ENCODE assay signal across 10 mouse cellular contexts in the genomic region with DNA sequence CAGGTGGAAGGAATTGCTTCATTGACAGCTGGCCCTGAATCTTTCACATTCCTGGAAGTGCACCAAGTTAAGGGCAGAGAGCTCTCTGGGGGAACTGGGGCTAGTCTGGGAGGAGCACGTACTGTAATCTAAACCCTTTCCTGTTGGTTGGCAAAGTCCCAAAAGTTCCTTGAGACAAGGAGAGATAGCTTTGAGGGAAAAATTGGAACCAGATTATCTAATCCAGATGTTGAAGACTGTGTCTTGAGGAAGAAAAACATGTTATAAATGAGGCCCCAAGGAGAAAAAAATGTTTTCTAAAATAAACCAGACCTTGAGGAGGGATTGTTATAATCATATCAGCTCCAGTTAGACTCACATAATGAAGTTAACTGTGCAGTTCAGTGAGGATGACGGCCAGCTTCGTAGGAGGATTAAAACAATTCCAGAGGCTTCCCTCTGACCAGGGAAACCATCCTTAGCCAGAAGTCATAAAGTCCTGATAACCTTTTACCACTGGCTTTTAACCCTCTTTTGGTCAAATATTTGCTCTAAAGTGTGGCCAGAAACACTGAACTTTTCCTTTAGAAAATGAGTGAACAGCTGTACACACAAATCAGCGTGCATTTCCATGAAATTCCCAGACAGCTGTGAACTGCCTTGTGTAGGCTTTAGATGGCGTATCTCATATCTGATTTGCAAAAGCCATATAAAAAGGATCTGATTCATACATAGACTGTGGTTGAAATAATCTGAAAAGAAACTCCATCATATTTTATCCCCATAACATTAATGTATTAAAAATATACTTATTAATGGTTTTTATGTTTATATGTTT.
A peak's percentile ranks its signal among the peaks of the same experiment; 100 is the strongest.
DNase-seq lines count a peak whose midpoint lies in the region; ATAC-seq and TF ChIP-seq lines count a peak whose summit lies in the region.
"Had no signal": no experiment of that assay in that cellular context is flagged by ENCODE, and none has a peak within 500 bp of the region (broad histone marks: within the 10 kb centered on the region; RNA-seq: fewer than 3 reads in every experiment).

No protein-coding gene starts in this region.

- peak; percentile 32 for DNase-seq in adrenal gland, adult 2 months
- no peak for DNase-seq in adrenal gland, adult 18-20 months (ENCODE audit: low spot score in 2 of 2)
- DNase-seq in stomach, postnatal 0 days (ENCODE audit: low spot score), result no peak
- DNase-seq in thymus, postnatal 10 days (ENCODE audit: low spot score in 2 of 2), result no peak
- DNase-seq in layer of hippocampus, postnatal 10 days (ENCODE audit: low spot score in 2 of 2), result no peak
- DNase-seq: cerebellum, postnatal 25 days; thymus, postnatal 14 days had no signal

- ATAC-seq in stomach, embryonic 14.5 days (ENCODE audit: insufficient number of reproducible peaks, insufficient read depth, low FRiP score, low read depth), result peak; percentile 53; the same call in 1 of the 2 replicates
- ATAC-seq in stomach, postnatal 0 days (ENCODE audit: low FRiP score, low TSS enrichment), result no peak
- ATAC-seq in heart, embryonic 16.5 days (replicated peaks; ENCODE audit: extremely low read depth, insufficient read depth, low FRiP score), result peak; percentile 78
- ATAC-seq in stomach, embryonic 16.5 days (ENCODE audit: insufficient read depth, low FRiP score), result peak; percentile 44; the same call in 1 of the 2 replicates

- no peak for TF ChIP-seq CTCF in stomach, postnatal 0 days (IDR thresholded peaks at IDR 0.05; ENCODE audit: low read depth)

- H3K4me2 ChIP-seq in stomach, embryonic 14.5 days (replicated peaks; ENCODE audit: low read depth, low read length), result no peak overlapping the region
- H3K4me2 ChIP-seq in stomach, postnatal 0 days (replicated peaks; ENCODE audit: low read depth), result no peak overlapping the region
- no peak overlapping the region for H3K4me2 ChIP-seq in heart, embryonic 16.5 days (ENCODE audit: low read depth, low read length)
- no peak overlapping the region for H3K4me2 ChIP-seq in stomach, embryonic 16.5 days (ENCODE audit: low read depth, low read length)

- no peaks in the 10 kb centered on the region for H3K36me3 ChIP-seq in stomach, embryonic 14.5 days (ENCODE audit: control insufficient read depth, insufficient read depth, low read length)
- no peaks in the 10 kb centered on the region for H3K36me3 ChIP-seq in stomach, postnatal 0 days (ENCODE audit: control insufficient read depth, insufficient read depth, low read length)
- H3K36me3 ChIP-seq in heart, embryonic 16.5 days (ENCODE audit: control insufficient read depth, insufficient read depth), result no peaks in the 10 kb centered on the region
- no peaks in the 10 kb centered on the region for H3K36me3 ChIP-seq in stomach, embryonic 16.5 days (ENCODE audit: control insufficient read depth, insufficient read depth, low read length)

- no peak overlapping the region for H3K9ac ChIP-seq in stomach, embryonic 14.5 days (replicated peaks; ENCODE audit: low read depth, low read length)
- no peak overlapping the region for H3K9ac ChIP-seq in stomach, postnatal 0 days (ENCODE audit: low read length)
- H3K9ac ChIP-seq in heart, embryonic 16.5 days (ENCODE audit: low read length), result no peak overlapping the region
- no peak overlapping the region for H3K9ac ChIP-seq in stomach, embryonic 16.5 days (ENCODE audit: low read length)

- whole genome bisulfite sequencing in stomach, embryonic 14.5 days, result 32% methylated on average over 5 of the region's 5 CpGs
- whole genome bisulfite sequencing in stomach, postnatal 0 days, result 32% methylated on average over 5 of the region's 5 CpGs
- WGBS in heart, embryonic 16.5 days, result 41% methylated on average over 5 of the region's 5 CpGs
- WGBS in stomach, embryonic 16.5 days, result 22% methylated on average over 5 of the region's 5 CpGs

- TF ChIP-seq EP300 in stomach, postnatal 0 days (optimal IDR thresholded peaks at IDR 0.05), result no peak

- H3K4me1 ChIP-seq in stomach, embryonic 14.5 days (ENCODE audit: control insufficient read depth, insufficient read depth, low read length), result no peaks in the 10 kb centered on the region
- no peaks in the 10 kb centered on the region for H3K4me1 ChIP-seq in stomach, postnatal 0 days (replicated peaks; ENCODE audit: control insufficient read depth, insufficient read depth)
- no peaks in the 10 kb centered on the region for H3K4me1 ChIP-seq in heart, embryonic 16.5 days (ENCODE audit: control insufficient read depth, insufficient read depth, low read length)
- no peaks in the 10 kb centered on the region for H3K4me1 ChIP-seq in stomach, embryonic 16.5 days (ENCODE audit: control insufficient read depth, insufficient read depth, low read length)

- no peak overlapping the region for H3K27ac ChIP-seq in stomach, embryonic 14.5 days (ENCODE audit: low read length)
- no peak overlapping the region for H3K27ac ChIP-seq in stomach, postnatal 0 days (replicated peaks)
- no peak overlapping the region for H3K27ac ChIP-seq in heart, embryonic 16.5 days (ENCODE audit: low read length)
- H3K27ac ChIP-seq in stomach, embryonic 16.5 days (ENCODE audit: low read length), result no peak overlapping the region

- H3K27me3 ChIP-seq in stomach, embryonic 14.5 days (ENCODE audit: control insufficient read depth, insufficient read depth, low read length), result no peaks in the 10 kb centered on the region
- no peaks in the 10 kb centered on the region for H3K27me3 ChIP-seq in stomach, postnatal 0 days (ENCODE audit: control insufficient read depth, insufficient read depth, low read length)
- no peaks in the 10 kb centered on the region for H3K27me3 ChIP-seq in heart, embryonic 16.5 days (ENCODE audit: control insufficient read depth, insufficient read depth, low read length)
- H3K27me3 ChIP-seq in stomach, embryonic 16.5 days (ENCODE audit: control insufficient read depth, insufficient read depth, low read length), result no peaks in the 10 kb centered on the region

- H3K4me3 ChIP-seq in stomach, embryonic 14.5 days (ENCODE audit: low read depth, low read length), result no peak overlapping the region
- H3K4me3 ChIP-seq in stomach, postnatal 0 days (ENCODE audit: low read depth, low read length), result no peak overlapping the region
- H3K4me3 ChIP-seq in heart, embryonic 16.5 days (ENCODE audit: low read length), result no peak overlapping the region
- H3K4me3 ChIP-seq in stomach, embryonic 16.5 days (replicated peaks; ENCODE audit: low read length), result no peak overlapping the region

- H3K9me3 ChIP-seq in stomach, embryonic 14.5 days (ENCODE audit: control insufficient read depth, low read depth, low read length), result no peaks in the 10 kb centered on the region
- H3K9me3 ChIP-seq in stomach, postnatal 0 days (ENCODE audit: control insufficient read depth, low read length), result no peaks in the 10 kb centered on the region
- H3K9me3 ChIP-seq in heart, embryonic 16.5 days (replicated peaks; ENCODE audit: control insufficient read depth, low read length), result no peaks in the 10 kb centered on the region
- H3K9me3 ChIP-seq in stomach, embryonic 16.5 days (replicated peaks; ENCODE audit: control insufficient read depth, low read length), result no peaks in the 10 kb centered on the region
